Mouse (Mus musculus) adrenal gland, adult (tissue): ENCODE data around the gene 1700025G04Rik.

Experiments used
- DNase-seq, 2 experiments: peaks; one replicate each; pipeline ENCODE4 v3.0.0; 2022 to 2023; ENCODE audit warnings: low spot score in 1 of 2; ENCODE audit not compliant: inconsistent age in 2 of 2

Gene 1700025G04Rik

GRCm38 (mm10) chr1:152033731-152034130, 56.2 kb downstream of the 1700025G04Rik start:
- DNase-seq, result no peak

GRCm38 (mm10) chr1:152032144-152032543, 57.8 kb downstream of the 1700025G04Rik start:
- no peak for DNase-seq

DNA sequence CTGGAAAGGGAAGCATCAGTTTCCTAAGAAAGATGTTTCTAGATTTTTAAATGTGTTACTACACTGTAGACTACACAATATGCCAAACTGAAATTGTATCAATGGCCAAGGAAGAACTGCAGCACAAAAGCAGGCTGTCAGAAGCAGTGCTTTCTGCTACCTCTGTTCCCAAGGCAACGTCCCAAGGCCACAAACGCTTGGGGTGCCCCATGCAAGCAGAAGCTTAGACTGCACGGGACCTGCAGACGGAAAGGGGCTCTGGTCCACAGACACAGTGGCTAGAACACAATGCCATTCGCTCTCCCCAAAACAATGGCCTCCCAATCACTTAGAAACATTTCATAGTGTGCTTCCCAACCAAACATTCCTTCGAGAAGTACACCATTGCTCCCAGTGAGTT, 59.4 kb downstream of the 1700025G04Rik start:
- peak in 1 of 2 experiments; percentile 60 for DNase-seq

DNA sequence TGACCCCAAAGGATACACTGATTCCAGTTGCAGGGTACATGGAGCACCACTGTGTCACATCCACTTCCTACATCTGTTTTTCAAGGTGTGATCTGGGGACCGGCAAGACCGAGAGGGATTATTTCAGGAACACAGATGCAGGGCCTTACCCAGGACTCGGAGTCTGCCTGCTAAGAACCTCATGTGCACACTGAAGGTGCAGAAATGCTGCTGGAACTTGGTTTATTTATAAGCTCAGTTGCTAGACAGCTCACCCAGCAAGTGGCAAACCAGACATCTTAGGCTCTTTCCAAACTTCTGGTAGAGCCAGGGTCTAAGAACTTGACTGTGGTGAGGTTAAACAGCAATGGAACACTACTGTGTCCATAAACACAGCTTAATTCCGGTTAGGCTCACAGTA, 61.2 kb downstream of the 1700025G04Rik start:
- no peak for DNase-seq

DNA sequence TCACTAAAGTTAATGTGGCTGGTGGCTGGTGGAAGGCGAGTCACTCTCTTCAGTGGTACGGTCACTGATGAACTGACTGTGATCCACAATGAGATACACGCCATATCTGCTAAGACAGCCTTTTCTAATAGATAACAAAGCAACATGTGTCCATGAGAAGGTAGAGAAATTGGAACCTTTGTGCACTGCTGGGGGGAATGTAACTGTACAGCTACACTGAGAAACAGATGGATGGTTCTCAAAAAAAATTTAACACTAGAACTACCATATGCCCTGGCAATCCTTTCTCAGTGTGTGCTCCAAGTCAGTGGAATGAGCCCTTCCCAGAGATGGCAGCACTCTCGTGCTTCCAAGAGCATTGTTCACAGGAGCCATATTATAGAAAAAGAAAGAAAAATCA, 63.2 kb downstream of the 1700025G04Rik start:
- DNase-seq, result no peak

DNA sequence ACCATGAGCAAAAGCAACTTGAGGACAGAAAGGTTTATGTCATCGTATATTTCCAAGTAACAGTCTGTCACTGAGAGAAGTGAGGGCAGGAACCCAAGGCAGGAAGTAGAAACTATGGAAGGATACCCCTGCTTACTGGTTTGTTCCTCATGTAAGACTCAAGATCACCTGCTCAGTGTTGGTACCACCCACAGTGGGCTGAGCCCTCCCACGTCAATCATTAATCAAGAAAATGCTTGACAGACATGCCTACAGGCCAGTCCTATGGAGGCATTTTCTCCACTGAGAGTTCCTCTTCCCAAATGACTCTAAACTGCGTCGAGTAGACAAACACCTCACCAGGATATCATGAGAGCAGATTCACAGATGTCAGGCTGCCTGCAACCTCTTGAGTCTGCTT, 64.6 kb downstream of the 1700025G04Rik start:
- no peak for DNase-seq

DNA sequence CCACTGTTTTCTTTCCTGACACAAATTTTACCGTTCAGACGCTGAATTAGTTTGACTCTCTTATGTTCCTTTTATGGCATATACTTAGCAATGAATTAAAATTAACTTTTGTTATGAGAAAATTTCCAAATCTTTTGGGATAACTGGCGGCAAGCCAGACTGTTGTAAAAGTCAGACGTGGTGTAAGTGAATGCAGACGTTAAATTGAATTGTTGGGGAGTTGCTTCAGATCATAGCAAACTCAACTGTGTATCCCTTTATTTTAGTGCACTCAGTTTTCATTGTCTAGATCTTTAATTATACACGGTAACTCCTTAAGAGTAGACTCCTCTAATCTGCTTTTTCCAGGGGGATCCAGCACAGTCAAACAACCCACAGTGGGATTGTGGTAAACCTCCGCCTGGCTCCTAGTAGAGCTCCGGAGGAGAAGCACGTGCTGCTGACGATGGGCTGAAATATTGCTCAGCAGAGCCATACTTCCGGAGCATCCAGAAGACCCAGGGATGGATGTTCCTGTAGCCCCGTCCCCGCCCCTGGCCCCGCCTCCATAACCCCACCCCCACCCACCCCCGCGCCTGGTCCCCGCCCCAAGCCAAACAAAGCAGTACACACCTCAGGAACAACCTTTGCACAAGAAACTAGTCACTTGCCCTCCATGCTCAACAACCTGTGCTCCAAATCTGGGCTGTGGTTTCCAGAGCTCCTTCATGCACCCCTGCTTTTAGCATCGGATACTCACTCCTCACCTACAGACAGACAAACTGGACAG, 65.7 kb downstream of the 1700025G04Rik start:
- no peak for DNase-seq

DNA sequence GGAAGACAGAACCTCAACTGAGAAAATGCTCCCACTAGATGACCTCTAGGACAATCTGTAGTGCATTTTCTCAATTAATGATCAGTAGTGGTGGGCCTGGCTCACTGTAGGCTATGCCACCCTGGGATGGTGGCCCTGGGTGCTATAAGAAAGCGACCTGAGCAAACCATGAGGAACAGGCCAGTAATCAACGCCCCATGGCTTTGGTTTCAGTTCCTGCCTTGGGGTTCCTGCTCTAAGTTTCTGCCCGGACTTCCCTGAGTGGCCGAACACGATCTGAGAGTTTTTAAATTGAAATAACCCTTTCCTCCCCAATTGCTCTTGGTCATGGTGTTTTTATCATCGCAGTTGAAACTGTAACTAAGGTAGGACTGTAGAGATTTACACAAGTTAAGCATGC, 69.1 kb downstream of the 1700025G04Rik start:
- no peak for DNase-seq

DNA sequence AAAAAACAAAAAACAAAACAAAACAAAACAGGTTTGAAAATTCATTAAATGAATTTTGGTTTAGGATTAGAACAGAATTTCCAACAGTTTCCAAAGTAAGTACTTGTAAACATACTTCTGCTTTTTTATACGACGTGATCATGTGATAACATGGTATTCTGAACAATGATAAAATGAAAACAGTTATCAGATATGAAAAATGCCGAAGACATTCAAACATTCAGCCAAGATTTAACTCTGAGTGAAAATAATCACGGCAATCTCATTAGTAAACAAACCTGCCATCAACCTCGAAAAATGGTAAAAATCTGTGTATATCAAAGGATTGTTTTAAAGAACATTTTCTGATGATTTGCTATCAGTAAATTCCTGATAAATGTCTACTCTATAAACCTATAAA, 69.9 kb downstream of the 1700025G04Rik start:
- no peak for DNase-seq

DNA sequence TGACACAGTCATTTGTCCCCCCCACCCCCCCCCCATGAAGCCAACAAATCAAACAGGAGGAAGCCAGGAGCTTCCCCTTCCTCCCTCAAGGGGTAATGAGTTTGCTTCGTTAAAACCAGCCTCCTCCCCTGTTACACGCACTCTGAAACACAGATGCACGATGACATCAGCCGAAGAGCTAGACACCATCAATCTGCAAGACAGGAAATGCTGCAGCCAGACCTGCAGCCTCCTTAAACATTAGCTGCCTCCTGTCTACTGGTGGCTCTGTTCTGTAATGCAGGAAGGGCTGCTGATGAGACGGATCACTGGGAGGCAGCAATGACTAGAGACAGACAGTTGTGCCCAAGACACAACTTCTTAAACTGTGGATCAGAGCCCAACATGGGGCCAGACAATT, 70.7 kb downstream of the 1700025G04Rik start:
- peak; percentile 54 to 66 for DNase-seq

GRCm38 (mm10) chr1:152018322-152018721, 71.6 kb downstream of the 1700025G04Rik start:
- DNase-seq, result no peak

DNA sequence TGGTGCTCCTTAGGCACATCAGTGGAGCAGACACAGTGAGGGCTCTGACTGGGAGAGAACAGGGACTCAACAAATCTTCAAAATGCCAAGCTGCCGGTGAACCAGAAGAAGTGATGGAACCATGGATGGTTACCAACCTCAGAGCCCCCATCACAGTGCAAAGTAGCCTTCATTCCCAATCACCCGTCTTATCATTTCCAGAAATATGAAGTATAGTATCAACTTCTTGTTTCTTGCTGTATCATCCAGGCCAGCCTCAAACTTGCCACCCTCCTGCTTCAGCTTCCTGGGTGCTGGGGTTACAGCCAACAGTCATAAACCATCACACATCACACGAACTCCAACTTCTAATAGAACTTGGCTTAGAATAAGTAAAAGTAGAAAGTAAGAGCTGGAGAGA, 73.3 kb downstream of the 1700025G04Rik start:
- DNase-seq, result no peak

- no peak for DNase-seq
These were observed 74.3 kb downstream of the 1700025G04Rik start for GRCm38 (mm10) chr1:152015555-152016125.

GRCm38 (mm10) chr1:152011741-152012140, 78.2 kb downstream of the 1700025G04Rik start:
- no peak for DNase-seq

DNA sequence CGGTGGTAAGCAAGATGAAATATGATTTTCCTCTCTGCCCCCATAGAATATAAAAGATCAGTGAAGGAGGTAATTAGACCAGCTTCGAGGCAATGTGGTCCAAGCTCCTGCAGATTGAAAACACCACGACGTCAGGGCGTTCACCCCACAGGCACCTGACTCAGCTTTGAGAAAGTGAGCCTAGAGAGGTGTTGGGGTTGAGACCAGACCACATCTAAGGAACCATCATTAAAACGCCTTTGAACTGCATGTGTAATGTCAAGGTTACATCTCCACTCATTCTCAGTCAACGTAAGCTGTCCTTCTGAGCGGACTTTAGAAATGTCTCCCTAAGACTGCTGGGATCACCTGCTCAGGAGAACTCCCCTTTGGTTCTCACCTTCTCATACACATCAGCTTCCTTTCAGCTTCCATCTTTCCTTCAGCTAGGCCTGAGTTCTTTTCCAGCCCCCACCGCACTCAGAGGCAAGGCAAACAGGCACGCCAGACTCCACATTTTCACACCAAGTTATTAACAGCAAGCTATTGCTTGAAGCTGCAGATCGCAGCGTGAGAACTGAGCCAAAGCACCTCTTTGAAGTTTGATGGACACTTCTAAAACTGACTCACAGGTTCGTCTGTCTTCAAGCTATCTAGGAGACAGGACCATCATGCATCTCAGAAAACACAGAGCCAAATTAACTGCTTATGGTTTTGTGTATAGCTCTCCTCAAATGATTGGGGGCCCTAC, 79.5 kb downstream of the 1700025G04Rik start:
- peak in 1 of 2 experiments; percentile 62 for DNase-seq

DNA sequence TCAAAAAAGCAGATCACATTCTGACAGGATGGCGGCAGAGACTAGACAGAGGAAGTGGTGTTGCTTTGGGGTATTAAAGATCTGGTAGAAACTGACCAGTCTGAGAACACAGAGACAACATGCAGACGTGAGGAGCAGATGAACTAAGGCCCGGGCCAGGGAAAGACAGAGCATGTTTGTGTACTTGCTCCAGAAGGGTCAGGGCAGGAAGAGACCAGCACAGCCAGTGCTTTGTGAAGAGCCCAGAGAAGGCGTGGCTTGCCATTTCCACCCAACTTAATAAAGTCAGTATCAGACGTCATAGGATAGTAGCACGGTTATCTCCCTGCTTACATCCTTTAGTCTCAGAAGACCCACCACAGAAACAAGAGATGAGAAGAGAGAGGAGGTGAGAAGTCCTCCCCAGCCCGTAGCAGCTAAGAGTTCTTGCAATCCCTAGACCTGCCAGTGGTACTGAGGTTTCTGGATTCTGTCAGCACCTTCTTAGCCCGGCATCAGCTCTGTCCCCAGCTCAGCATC, 81.4 kb downstream of the 1700025G04Rik start:
- peak; percentile 39 to 52 for DNase-seq

DNA sequence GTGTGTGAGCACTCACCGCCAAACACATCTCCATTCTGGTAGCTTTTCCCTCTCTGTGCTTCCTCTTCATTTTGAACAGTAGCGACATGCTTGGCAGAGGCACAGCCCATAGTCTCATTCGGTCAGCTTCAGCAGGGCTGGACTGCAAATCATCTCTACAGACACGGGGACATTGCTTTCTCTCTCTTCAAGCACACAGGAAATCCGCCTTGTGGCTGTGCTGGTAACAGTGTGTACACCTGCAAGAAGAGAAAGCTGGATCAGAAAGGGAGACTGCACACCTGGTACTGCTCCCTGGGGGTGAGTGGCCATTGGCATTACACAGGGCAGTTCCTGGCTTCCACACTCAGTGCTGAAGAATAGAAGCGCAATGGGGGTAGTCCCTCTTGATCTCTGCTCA, 83.4 kb downstream of the 1700025G04Rik start:
- no peak for DNase-seq

- DNase-seq, result no peak
These were observed 85.4 kb downstream of the 1700025G04Rik start for GRCm38 (mm10) chr1:152004509-152004908.

DNA sequence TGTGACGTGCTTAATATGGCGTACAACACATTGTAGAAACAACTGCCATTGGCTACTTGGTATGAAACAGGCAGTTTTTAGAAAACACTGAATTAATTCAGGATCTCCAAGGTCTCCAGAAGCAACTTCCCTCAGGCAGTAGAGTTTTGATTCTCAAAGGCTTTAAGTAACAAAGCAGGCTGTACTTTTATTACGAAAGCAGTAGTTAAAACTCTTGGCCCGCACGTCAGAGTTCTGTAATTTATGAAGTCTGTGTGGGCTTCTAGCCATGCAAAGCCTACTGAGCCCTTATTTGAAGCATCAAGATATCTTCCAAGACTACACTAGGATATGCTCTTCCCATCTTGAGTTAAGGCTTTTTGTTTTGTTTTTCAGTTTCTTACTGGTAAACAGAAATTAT, 89.5 kb downstream of the 1700025G04Rik start:
- DNase-seq, result no peak

- peak; percentile 35 to 59 for DNase-seq
These were observed 90.5 kb downstream of the 1700025G04Rik start for GRCm38 (mm10) chr1:151999424-151999842.

DNA sequence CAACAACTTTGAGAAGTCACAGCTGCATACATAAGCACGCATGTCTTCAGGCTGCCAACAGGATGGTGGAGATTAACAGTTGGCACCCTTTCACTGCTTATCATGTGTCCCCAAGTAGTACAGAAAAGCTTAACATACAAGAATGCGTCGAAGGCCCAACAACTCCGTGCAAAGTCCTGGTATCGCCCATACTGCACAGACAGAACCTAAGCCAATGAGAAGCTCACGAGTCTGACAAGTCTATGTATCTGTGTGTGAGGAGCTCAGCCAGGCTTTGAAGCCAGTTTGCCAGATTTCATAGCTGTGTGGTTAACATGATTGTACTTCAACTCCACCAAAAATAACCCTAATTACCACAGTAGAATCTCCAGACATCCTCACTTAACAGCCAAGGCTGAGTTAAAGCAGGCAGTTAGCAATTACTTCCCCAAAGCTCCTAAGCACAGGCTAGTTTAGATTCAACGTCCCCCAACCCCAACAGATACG, 91.2 kb downstream of the 1700025G04Rik start:
- no peak for DNase-seq

- DNase-seq, result no peak
These were observed 92.3 kb downstream of the 1700025G04Rik start for GRCm38 (mm10) chr1:151997591-151997990.
